Mouse (Mus musculus) stomach, embryonic 16.5 days (tissue): Measurements from ENCODE around the gene Atp6v0e. TPM values are rescaled to one million over a fixed set of nuclear protein-coding genes. Genes with fewer than 3 reads are reported as not detected.

Experiments used
- ATAC-seq: fragments of 200-750 bp; cut with Nextera tagmentation; 2 replicates; pipeline ENCODE4 v1.8.0; 2017; ENCODE audit warnings: moderate number of reproducible peaks, moderate TSS enrichment; ENCODE audit not compliant: insufficient read depth, low FRiP score
- H3K27ac ChIP-seq: fragments of 300-500 bp; sonication (generic); 2 replicates; pipeline ENCODE4 v1.5.1; 2014; ENCODE audit warnings: low read length
- H3K27me3 ChIP-seq: fragments of 300-500 bp; sonication (generic); 2 replicates; pipeline ENCODE4 v1.6.1; 2014; ENCODE audit warnings: low read length, control low read depth, mixed read lengths; ENCODE audit not compliant: control insufficient read depth, insufficient read depth
- H3K36me3 ChIP-seq: fragments of 300-500 bp; sonication (generic); 2 replicates; pipeline ENCODE4 v1.6.1; 2014; ENCODE audit warnings: low read length; ENCODE audit not compliant: control insufficient read depth, insufficient read depth
- H3K4me1 ChIP-seq: fragments of 300-500 bp; sonication (generic); 2 replicates; pipeline ENCODE4 v1.6.1; 2014; ENCODE audit warnings: low read length, control low read depth, mixed read lengths; ENCODE audit not compliant: control insufficient read depth, insufficient read depth
- H3K4me2 ChIP-seq: fragments of 300-500 bp; sonication (generic); 2 replicates; pipeline ENCODE4 v1.6.1; 2014; ENCODE audit warnings: low read depth, low read length, mixed read lengths
- H3K4me3 ChIP-seq: fragments of 300-500 bp; sonication (generic); replicated peaks from 2 replicates; pipeline ENCODE4 v1.5.1; 2014; ENCODE audit warnings: mild to moderate bottlenecking, low read length
- H3K9ac ChIP-seq: fragments of 300-500 bp; sonication (generic); 2 replicates; pipeline ENCODE4 v1.6.1; 2014; ENCODE audit warnings: low read length
- H3K9me3 ChIP-seq: fragments of 300-500 bp; sonication (generic); replicated peaks from 2 replicates; pipeline ENCODE4 v1.6.1; 2016; ENCODE audit warnings: low read length, control low read depth; ENCODE audit not compliant: control insufficient read depth
- WGBS: fragments of 180-500 bp; shearing (Covaris S2); extraction: QIAGEN DNeasy Blood & Tissue Kit; methylation state at CpG from one replicate; pipeline ENCODE4 v1.1.7; 2014; 5-methylcytosine and 5-hydroxymethylcytosine counted together
- polyA plus RNA-seq: library from polyadenylated mRNA; unstranded; fragments of >200 nt; fragmentation: Nextera tagmentation; extraction: Ambion mirVana; gene quantifications from 2 replicates; pipeline ENCODE4 v1.2.1, GENCODE M21; 2015

Gene Atp6v0e
- polyA plus RNA-seq, 1 experiment from 2014 or later: 231 TPM

- H3K9ac ChIP-seq: no peak overlapping the region; the same call in 1 of the 2 replicates
- H3K27me3 ChIP-seq: no peaks in the 10 kb centered on the region
- 33% methylated on average over 6 of the region's 6 CpGs for WGBS
- ATAC-seq: no peak
- no peak overlapping the region for H3K27ac ChIP-seq
- no peaks in the 10 kb centered on the region for H3K36me3 ChIP-seq
- no peaks in the 10 kb centered on the region for H3K9me3 ChIP-seq
- no peak overlapping the region for H3K4me3 ChIP-seq
- H3K4me1 ChIP-seq: peaks cover 3% of the 10 kb centered on the region; the same call in 1 of the 2 replicates
- H3K4me2 ChIP-seq: no peak overlapping the region
Observed at GRCm38 (mm10) chr17:26710049-26710448, 47.0 kb downstream of the Atp6v0e start.

- no peaks in the 10 kb centered on the region for H3K36me3 ChIP-seq
- H3K9ac ChIP-seq: peak within 1 kb of the TSS; percentile 80
- peak within 1 kb of the TSS; percentile 94 for H3K4me3 ChIP-seq
- H3K4me2 ChIP-seq: peak within 1 kb of the TSS; percentile 75
- H3K27me3 ChIP-seq: no peaks in the 10 kb centered on the region
- H3K27ac ChIP-seq: peak within 1 kb of the TSS; percentile 92
- H3K9me3 ChIP-seq: no peaks in the 10 kb centered on the region
- peaks cover 2% of the 10 kb centered on the region; the same call in 1 of the 2 replicates for H3K4me1 ChIP-seq
- ATAC-seq: peak; percentile 86
- WGBS: under 1% methylated on average over 41 of the region's 41 CpGs
Observed at GRCm38 (mm10) chr17:26715271-26715758, 52.3 kb downstream of the Atp6v0e start, which contains the start of gene Crebrf. Gene Crebrf, plus strand, starts transcription at chr17:26715650.

GRCm38 (mm10) chr17:26715916-26716717 lies 53.1 kb downstream of the Atp6v0e start:
- peak overlapping the region; percentile 94 for H3K4me3 ChIP-seq
- no peaks in the 10 kb centered on the region for H3K36me3 ChIP-seq
- peak overlapping the region; percentile 80 for H3K9ac ChIP-seq
- ATAC-seq: peak; percentile 97
- no peaks in the 10 kb centered on the region for H3K27me3 ChIP-seq
- peak overlapping the region; percentile 64 for H3K4me2 ChIP-seq
- H3K9me3 ChIP-seq: no peaks in the 10 kb centered on the region
- no peaks in the 10 kb centered on the region for H3K4me1 ChIP-seq
- WGBS: 1% methylated on average over 69 of the region's 75 CpGs
- peak overlapping the region; percentile 92 for H3K27ac ChIP-seq

- Histone ChIP-seq H3K9me3 (no peaks in the 10 kb centered on the region), H3K27ac (no peak overlapping the region), H3K9ac (no peak overlapping the region), H3K4me1 (no peaks in the 10 kb centered on the region), H3K4me2 (no peak overlapping the region), H3K27me3 (no peaks in the 10 kb centered on the region), H3K4me3 (no peak overlapping the region), H3K36me3 (no peaks in the 10 kb centered on the region)
- ATAC-seq: no peak
- 62% methylated on average over 2 of the region's 2 CpGs for WGBS
Observed at GRCm38 (mm10) chr17:26717868-26718267, 54.8 kb downstream of the Atp6v0e start.

GRCm38 (mm10) chr17:26719405-26719804 lies 56.4 kb downstream of the Atp6v0e start:
- no peaks in the 10 kb centered on the region for H3K27me3 ChIP-seq
- no peak overlapping the region for H3K4me2 ChIP-seq
- ATAC-seq: no peak
- H3K9me3 ChIP-seq: no peaks in the 10 kb centered on the region
- H3K4me1 ChIP-seq: peaks cover 6% of the 10 kb centered on the region
- no peak overlapping the region for H3K4me3 ChIP-seq
- no peak overlapping the region for H3K27ac ChIP-seq
- no peak overlapping the region for H3K9ac ChIP-seq
- H3K36me3 ChIP-seq: no peaks in the 10 kb centered on the region

GRCm38 (mm10) chr17:26721802-26722201 lies 58.8 kb downstream of the Atp6v0e start:
- 60% methylated on average over 2 of the region's 2 CpGs for WGBS
- Histone ChIP-seq H3K9me3 (no peaks in the 10 kb centered on the region), H3K4me1 (peaks cover 10% of the 10 kb centered on the region), H3K9ac (no peak overlapping the region), H3K27ac (no peak overlapping the region), H3K27me3 (no peaks in the 10 kb centered on the region), H3K36me3 (no peaks in the 10 kb centered on the region), H3K4me3 (no peak overlapping the region), H3K4me2 (no peak overlapping the region)
- no peak for ATAC-seq

GRCm38 (mm10) chr17:26724790-26725189 lies 61.8 kb downstream of the Atp6v0e start:
- H3K4me3 ChIP-seq: no peak overlapping the region
- peaks cover 10% of the 10 kb centered on the region for H3K4me1 ChIP-seq
- peak overlapping the region; percentile 2; the same call in 1 of the 2 replicates for H3K27ac ChIP-seq
- no peaks in the 10 kb centered on the region for H3K9me3 ChIP-seq
- 38% methylated on average over 1 of the region's 1 CpGs for WGBS
- no peaks in the 10 kb centered on the region for H3K27me3 ChIP-seq
- H3K4me2 ChIP-seq: no peak overlapping the region
- ATAC-seq: no peak
- no peak overlapping the region for H3K9ac ChIP-seq
- no peaks in the 10 kb centered on the region for H3K36me3 ChIP-seq

- no peaks in the 10 kb centered on the region for H3K27me3 ChIP-seq
- ATAC-seq: no peak
- no peak overlapping the region for H3K27ac ChIP-seq
- no peaks in the 10 kb centered on the region for H3K36me3 ChIP-seq
- no peak overlapping the region for H3K4me3 ChIP-seq
- H3K4me2 ChIP-seq: no peak overlapping the region
- H3K9me3 ChIP-seq: no peaks in the 10 kb centered on the region
- 75% methylated on average over 1 of the region's 1 CpGs for WGBS
- H3K9ac ChIP-seq: no peak overlapping the region
- H3K4me1 ChIP-seq: peaks cover 10% of the 10 kb centered on the region
Observed at GRCm38 (mm10) chr17:26726674-26727073, 63.6 kb downstream of the Atp6v0e start.

- Histone ChIP-seq H3K36me3 (no peaks in the 10 kb centered on the region), H3K9ac (no peak overlapping the region), H3K27ac (no peak overlapping the region), H3K4me1 (peaks cover 10% of the 10 kb centered on the region), H3K27me3 (no peaks in the 10 kb centered on the region), H3K4me3 (no peak overlapping the region), H3K9me3 (no peaks in the 10 kb centered on the region), H3K4me2 (no peak overlapping the region)
- no peak for ATAC-seq
- WGBS: 68% methylated on average over 3 of the region's 3 CpGs
Observed at GRCm38 (mm10) chr17:26727110-26727755, 64.2 kb downstream of the Atp6v0e start.
